Mouse (Mus musculus) C2C12 (cell line): ENCODE results near the gene Flot1.

Experiments used
- CTCF ChIP-seq: IDR thresholded peaks from one replicate; pipeline ENCODE4 v1.5.1; 2011; ENCODE audit not compliant: control insufficient read depth, insufficient read depth, insufficient read length
- MAX ChIP-seq: IDR thresholded peaks from one replicate; pipeline ENCODE4 v1.6.1; 2011; ENCODE audit warnings: mild to moderate bottlenecking, control low read depth

DNA sequence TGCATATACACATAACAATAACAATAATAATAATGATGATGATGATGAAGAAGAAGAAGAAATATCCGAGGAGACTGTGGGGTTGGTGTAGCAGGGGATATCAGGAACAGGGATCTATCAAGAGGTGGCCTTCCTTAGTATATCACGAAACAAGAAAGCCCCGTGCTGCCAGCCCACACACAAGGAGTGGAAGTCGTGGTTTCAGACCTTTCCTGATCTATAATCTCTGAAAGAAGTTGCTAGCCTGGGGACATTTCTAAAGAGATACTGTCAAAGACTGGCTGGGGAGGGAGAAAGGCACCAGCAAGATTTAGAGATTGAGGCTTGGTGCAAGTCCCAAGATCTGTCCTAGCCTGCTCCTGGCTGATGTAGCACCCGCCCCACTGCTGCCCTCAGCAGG lies 26.2 kb upstream of the Flot1 start:
- TF ChIP-seq CTCF: no peak
- no peak for TF ChIP-seq MAX
